Mouse (Mus musculus): ENCODE results near the gene Eif4b. TPM values are rescaled to one million over a fixed set of nuclear protein-coding genes. Genes with fewer than 3 reads are reported as not detected.
A peak's percentile ranks its signal among the peaks of the same experiment; 100 is the strongest.

Eif4b gene
- polyA plus RNA-seq, 1 experiment: 124 TPM

GRCm38 (mm10) chr15:102040277-102040676 is 33.3 kb upstream of the Eif4b start:
- no peak for TF ChIP-seq POLR2A (IDR thresholded peaks at IDR 0.05; ENCODE audit: low read depth, low read length)
- no peak for TF ChIP-seq CTCF (conservative IDR thresholded peaks at IDR 0.05; ENCODE audit: insufficient read depth, insufficient read length, low read depth, low read length)
- DNase-seq: no peak
- 66% methylated on average over 4 of the region's 4 CpGs for WGBS
- no peaks in the 10 kb centered on the region for H3K27me3 ChIP-seq (replicated peaks; ENCODE audit: control insufficient read depth, insufficient read depth, low read length)
- no peak overlapping the region for H3K4me3 ChIP-seq (ENCODE audit: insufficient read depth, low read depth, low read length)
- H3K4me1 ChIP-seq (ENCODE audit: control insufficient read depth, insufficient read depth, low read length): no peaks in the 10 kb centered on the region
- H3K36me3 ChIP-seq (ENCODE audit: control insufficient read depth, insufficient read depth, low read length): no peaks in the 10 kb centered on the region
- no peak overlapping the region for H3K27ac ChIP-seq (ENCODE audit: insufficient read depth, low read depth, low read length)

DNA sequence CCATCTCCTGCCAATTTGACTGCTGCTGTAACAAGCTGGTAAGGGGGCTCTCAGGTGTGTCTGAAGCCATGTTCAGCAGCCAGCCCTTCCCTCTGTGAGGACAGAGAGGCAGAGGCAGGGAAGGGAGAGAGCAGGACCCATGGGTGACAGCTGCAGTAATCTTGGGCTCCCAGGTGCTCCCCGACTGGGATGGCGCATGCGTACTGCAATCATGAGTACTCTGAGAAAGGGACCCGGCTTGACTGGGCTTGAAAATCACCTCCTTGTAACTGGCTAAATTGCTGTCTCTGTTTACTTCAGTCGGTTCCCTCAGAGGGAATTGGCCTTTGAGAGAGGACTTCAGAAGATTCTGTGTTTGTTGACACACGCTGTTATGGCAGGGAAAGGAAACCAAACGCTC is 31.6 kb upstream of the Eif4b start:
- Histone ChIP-seq H3K27ac (ENCODE audit: insufficient read depth, low read depth, low read length) (no peak overlapping the region), H3K4me1 (ENCODE audit: control insufficient read depth, insufficient read depth, low read length) (no peaks in the 10 kb centered on the region), H3K36me3 (ENCODE audit: control insufficient read depth, insufficient read depth, low read length) (no peaks in the 10 kb centered on the region), H3K4me3 (ENCODE audit: insufficient read depth, low read depth, low read length) (no peak overlapping the region), H3K27me3 (replicated peaks; ENCODE audit: control insufficient read depth, insufficient read depth, low read length) (no peaks in the 10 kb centered on the region)
- TF ChIP-seq POLR2A (IDR thresholded peaks at IDR 0.05; ENCODE audit: low read depth, low read length) (no peak), CTCF (conservative IDR thresholded peaks at IDR 0.05; ENCODE audit: insufficient read depth, insufficient read length, low read depth, low read length) (no peak)
- no peak for DNase-seq
- WGBS: 34% methylated on average over 7 of the region's 7 CpGs

- no peak overlapping the region for H3K27ac ChIP-seq (ENCODE audit: insufficient read depth, low read depth, low read length)
These were observed 28.8 kb upstream of the Eif4b start for GRCm38 (mm10) chr15:102044745-102045144.

DNA sequence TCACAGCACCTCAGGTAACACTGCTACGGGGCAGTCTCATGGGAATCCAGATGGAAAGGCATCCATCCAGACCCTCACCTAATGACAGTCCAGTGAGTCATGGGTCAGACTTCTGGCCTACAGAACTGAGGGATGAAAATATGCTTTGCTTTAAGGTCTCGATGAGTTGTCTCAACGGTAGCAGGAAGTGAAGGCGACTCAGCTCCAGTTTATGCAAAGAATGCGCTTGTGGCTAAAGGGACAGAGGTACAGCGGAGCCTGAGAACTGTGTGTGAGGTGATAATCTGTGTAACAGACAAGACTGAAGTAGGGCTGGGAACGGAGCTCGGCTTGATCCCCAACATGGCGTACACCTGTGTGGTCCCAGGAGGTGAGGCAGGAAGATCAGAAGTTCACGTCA is 27.9 kb upstream of the Eif4b start:
- 91% methylated on average over 10 of the region's 10 CpGs for WGBS

More at GRCm38 (mm10) chr15:102044745-102045144, 28.8 kb upstream of the Eif4b start:
- WGBS: 60% methylated on average over 3 of the region's 3 CpGs
- DNase-seq: peak; percentile 39
- H3K4me1 ChIP-seq (ENCODE audit: control insufficient read depth, insufficient read depth, low read length): no peaks in the 10 kb centered on the region
- H3K36me3 ChIP-seq (ENCODE audit: control insufficient read depth, insufficient read depth, low read length): no peaks in the 10 kb centered on the region
- no peak for TF ChIP-seq POLR2A (IDR thresholded peaks at IDR 0.05; ENCODE audit: low read depth, low read length)
- no peak for TF ChIP-seq CTCF (conservative IDR thresholded peaks at IDR 0.05; ENCODE audit: insufficient read depth, insufficient read length, low read depth, low read length)
- no peak overlapping the region for H3K4me3 ChIP-seq (ENCODE audit: insufficient read depth, low read depth, low read length)
- H3K27me3 ChIP-seq (replicated peaks; ENCODE audit: control insufficient read depth, insufficient read depth, low read length): no peaks in the 10 kb centered on the region

DNA sequence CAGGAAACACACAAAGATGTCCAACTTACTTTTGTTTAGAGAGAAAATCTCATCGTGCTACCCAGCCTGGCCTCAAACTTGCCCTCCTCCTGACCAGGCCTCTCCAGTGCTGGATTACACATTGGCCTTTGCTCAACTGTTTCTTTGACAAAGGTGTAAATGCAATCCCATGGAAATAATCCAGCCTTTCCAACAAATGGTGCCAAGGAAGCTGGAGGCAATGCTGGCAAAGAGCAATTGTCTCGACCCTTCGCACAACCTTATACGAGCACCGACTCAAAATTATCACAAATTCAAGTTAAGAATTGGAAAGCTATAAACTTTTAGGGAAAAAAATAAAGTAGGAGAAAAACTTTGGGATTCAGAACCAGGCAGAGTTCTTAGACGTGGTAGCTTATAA is 25.6 kb upstream of the Eif4b start:
- no peak for TF ChIP-seq POLR2A (IDR thresholded peaks at IDR 0.05; ENCODE audit: low read depth, low read length)
- TF ChIP-seq CTCF (conservative IDR thresholded peaks at IDR 0.05; ENCODE audit: insufficient read depth, insufficient read length, low read depth, low read length): no peak
- H3K27me3 ChIP-seq (replicated peaks; ENCODE audit: control insufficient read depth, insufficient read depth, low read length): no peaks in the 10 kb centered on the region
- DNase-seq: no peak
- H3K36me3 ChIP-seq (ENCODE audit: control insufficient read depth, insufficient read depth, low read length): no peaks in the 10 kb centered on the region
- no peak overlapping the region for H3K4me3 ChIP-seq (ENCODE audit: insufficient read depth, low read depth, low read length)
- no peak overlapping the region for H3K27ac ChIP-seq (ENCODE audit: insufficient read depth, low read depth, low read length)
- WGBS: 87% methylated on average over 6 of the region's 6 CpGs
- no peaks in the 10 kb centered on the region for H3K4me1 ChIP-seq (ENCODE audit: control insufficient read depth, insufficient read depth, low read length)

More for the DNA sequence above, 27.9 kb upstream of the Eif4b start:
- H3K27ac ChIP-seq (ENCODE audit: insufficient read depth, low read depth, low read length): no peak overlapping the region
- no peaks in the 10 kb centered on the region for H3K27me3 ChIP-seq (replicated peaks; ENCODE audit: control insufficient read depth, insufficient read depth, low read length)
- H3K36me3 ChIP-seq (ENCODE audit: control insufficient read depth, insufficient read depth, low read length): no peaks in the 10 kb centered on the region
- DNase-seq: no peak
- no peak overlapping the region for H3K4me3 ChIP-seq (ENCODE audit: insufficient read depth, low read depth, low read length)
- H3K4me1 ChIP-seq (ENCODE audit: control insufficient read depth, insufficient read depth, low read length): no peaks in the 10 kb centered on the region
- TF ChIP-seq CTCF (conservative IDR thresholded peaks at IDR 0.05; ENCODE audit: insufficient read depth, insufficient read length, low read depth, low read length) (no peak), POLR2A (IDR thresholded peaks at IDR 0.05; ENCODE audit: low read depth, low read length) (no peak)

GRCm38 (mm10) chr15:102049871-102050270 is 23.7 kb upstream of the Eif4b start:
- TF ChIP-seq POLR2A (IDR thresholded peaks at IDR 0.05; ENCODE audit: low read depth, low read length): no peak
- no peak for TF ChIP-seq CTCF (conservative IDR thresholded peaks at IDR 0.05; ENCODE audit: insufficient read depth, insufficient read length, low read depth, low read length)
- no peak for DNase-seq
- no peak overlapping the region for H3K27ac ChIP-seq (ENCODE audit: insufficient read depth, low read depth, low read length)
- H3K4me3 ChIP-seq (ENCODE audit: insufficient read depth, low read depth, low read length): no peak overlapping the region
- no peaks in the 10 kb centered on the region for H3K36me3 ChIP-seq (ENCODE audit: control insufficient read depth, insufficient read depth, low read length)
- no peaks in the 10 kb centered on the region for H3K4me1 ChIP-seq (ENCODE audit: control insufficient read depth, insufficient read depth, low read length)
- H3K27me3 ChIP-seq (replicated peaks; ENCODE audit: control insufficient read depth, insufficient read depth, low read length): no peaks in the 10 kb centered on the region

DNA sequence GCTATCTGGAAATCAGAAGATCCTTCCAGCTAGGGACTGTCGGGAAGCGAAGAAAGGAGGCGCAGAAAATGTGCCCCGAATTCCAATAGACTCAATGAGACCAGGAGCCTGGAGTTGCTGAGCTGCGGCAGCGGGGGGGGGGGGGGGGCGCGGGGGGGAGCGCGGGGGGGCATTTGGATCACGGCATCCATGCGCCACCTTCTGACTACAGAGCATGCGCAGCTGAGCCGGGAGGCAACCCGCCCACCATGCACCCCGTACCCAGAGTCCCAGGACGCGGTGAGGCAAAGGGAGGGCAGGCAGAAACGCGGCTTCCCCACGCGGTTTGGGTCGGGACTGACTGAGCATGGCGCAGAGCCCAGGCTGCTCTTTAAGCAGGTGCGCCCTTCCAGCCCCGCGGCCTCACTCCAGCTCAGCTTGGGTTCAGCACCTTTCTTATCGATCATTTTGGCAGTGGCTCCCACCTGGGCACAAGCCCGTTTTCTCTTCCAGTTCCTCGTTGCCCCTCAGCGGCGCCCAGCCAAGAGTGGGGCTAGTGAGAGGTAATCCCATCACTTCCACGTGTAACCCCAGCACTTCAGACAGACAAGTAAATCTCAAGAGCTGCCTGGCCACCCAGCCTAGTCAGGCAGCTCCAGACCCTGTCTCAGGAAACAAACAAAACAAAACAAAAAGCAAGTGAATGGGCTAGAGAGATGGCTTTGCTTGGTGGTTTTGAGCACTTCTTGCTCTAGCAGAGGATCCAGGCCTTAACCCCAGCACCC is 21.5 kb upstream of the Eif4b start:
- 2% methylated on average over 33 of the region's 33 CpGs for WGBS
- no peaks in the 10 kb centered on the region for H3K27me3 ChIP-seq (replicated peaks; ENCODE audit: control insufficient read depth, insufficient read depth, low read length)
- DNase-seq: peak; percentile 52
- H3K27ac ChIP-seq (ENCODE audit: insufficient read depth, low read depth, low read length): no peak overlapping the region
- no peaks in the 10 kb centered on the region for H3K4me1 ChIP-seq (ENCODE audit: control insufficient read depth, insufficient read depth, low read length)
- peak overlapping the region; percentile 45 for H3K4me3 ChIP-seq (ENCODE audit: insufficient read depth, low read depth, low read length)
- 0 out of 2 replicates have a peak, but pooled peaks have one; percentile 23 for TF ChIP-seq CTCF (conservative IDR thresholded peaks at IDR 0.05; ENCODE audit: insufficient read depth, insufficient read length, low read depth, low read length)
- no peak for TF ChIP-seq POLR2A (IDR thresholded peaks at IDR 0.05; ENCODE audit: low read depth, low read length)
- H3K36me3 ChIP-seq (ENCODE audit: control insufficient read depth, insufficient read depth, low read length): no peaks in the 10 kb centered on the region

All from kidney, adult 2 months (tissue).